Mouse (Mus musculus): Measurements from ENCODE around the gene Psmc5.

DNA sequence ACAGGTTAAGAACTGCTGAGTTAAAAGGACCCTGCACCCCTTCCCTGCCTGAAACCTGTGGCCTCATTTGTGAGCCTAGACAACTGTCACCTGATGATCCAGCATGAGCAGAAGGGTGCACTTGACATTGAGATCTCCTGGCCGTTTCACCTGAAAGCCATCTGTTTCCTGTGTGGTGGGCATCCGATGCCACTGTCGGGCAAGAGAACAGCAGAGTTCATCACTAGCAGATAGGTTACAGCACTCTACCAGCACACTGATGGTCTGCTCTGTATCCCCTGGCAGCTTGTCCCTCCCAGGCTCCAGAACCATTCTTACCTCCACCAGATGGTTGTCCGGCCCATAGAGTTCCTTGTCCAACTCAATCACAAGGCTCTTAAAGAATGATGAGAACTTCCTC, 9.6 kb downstream of the Psmc5 start:
- TF ChIP-seq E2F4 (IDR thresholded peaks at IDR 0.05; ENCODE audit: insufficient read depth) (no peak), POLR2A (IDR thresholded peaks at IDR 0.05; ENCODE audit: insufficient read length, low read depth) (no peak)
